Mouse (Mus musculus): ENCODE data around the gene Smchd1. TPM values are rescaled to one million over a fixed set of nuclear protein-coding genes. Genes with fewer than 3 reads are reported as not detected.

The Smchd1 gene
- polyA plus RNA-seq, 1 experiment from 2014 or later: 65.4 TPM

GRCm38 (mm10) chr17:71307251-71307790 lies 167.8 kb downstream of the Smchd1 start:
- Histone ChIP-seq H3K27ac (replicated peaks) (no peak overlapping the region), H3K27me3 (peaks cover 34% of the 10 kb centered on the region), H3K36me3 (no peaks in the 10 kb centered on the region), H3K9me3 (no peaks in the 10 kb centered on the region), H3K4me1 (peaks cover 17% of the 10 kb centered on the region), H3K4me2 (replicated peaks) (no peak overlapping the region), H3K4me3 (no peak overlapping the region), H3K9ac (replicated peaks) (no peak overlapping the region)
- WGBS: 91% methylated on average over 10 of the region's 10 CpGs
- ATAC-seq (ENCODE audit: low FRiP score, low read depth): no peak

GRCm38 (mm10) chr17:71306716-71307115 lies 168.4 kb downstream of the Smchd1 start:
- Histone ChIP-seq H3K27ac (replicated peaks) (no peak overlapping the region), H3K9ac (replicated peaks) (no peak overlapping the region), H3K36me3 (no peaks in the 10 kb centered on the region), H3K4me3 (no peak overlapping the region), H3K27me3 (peaks cover 29% of the 10 kb centered on the region), H3K4me2 (replicated peaks) (no peak overlapping the region), H3K9me3 (no peaks in the 10 kb centered on the region), H3K4me1 (peaks cover 17% of the 10 kb centered on the region)
- ATAC-seq (ENCODE audit: low FRiP score, low read depth): no peak
- WGBS: 89% methylated on average over 4 of the region's 4 CpGs

- no peak overlapping the region for H3K4me3 ChIP-seq
- H3K27me3 ChIP-seq: peaks cover 23% of the 10 kb centered on the region
- no peaks in the 10 kb centered on the region for H3K36me3 ChIP-seq
- H3K4me1 ChIP-seq: peaks cover 17% of the 10 kb centered on the region
- WGBS: 85% methylated on average over 6 of the region's 6 CpGs
- H3K4me2 ChIP-seq (replicated peaks): no peak overlapping the region
- no peaks in the 10 kb centered on the region for H3K9me3 ChIP-seq
- ATAC-seq (ENCODE audit: low FRiP score, low read depth): no peak
- H3K27ac ChIP-seq (replicated peaks): no peak overlapping the region
- H3K9ac ChIP-seq (replicated peaks): no peak overlapping the region
Measured at GRCm38 (mm10) chr17:71306091-71306490, 169.1 kb downstream of the Smchd1 start.

GRCm38 (mm10) chr17:71303444-71303843 lies 171.7 kb downstream of the Smchd1 start:
- ATAC-seq (ENCODE audit: low FRiP score, low read depth): no peak
- no peak overlapping the region for H3K4me3 ChIP-seq
- no peak overlapping the region for H3K4me2 ChIP-seq (replicated peaks)
- H3K9me3 ChIP-seq: no peaks in the 10 kb centered on the region
- no peaks in the 10 kb centered on the region for H3K36me3 ChIP-seq
- WGBS: 84% methylated on average over 6 of the region's 6 CpGs
- no peak overlapping the region for H3K9ac ChIP-seq (replicated peaks)
- H3K27me3 ChIP-seq: no peaks in the 10 kb centered on the region
- H3K27ac ChIP-seq (replicated peaks): no peak overlapping the region
- no peaks in the 10 kb centered on the region for H3K4me1 ChIP-seq

- no peak overlapping the region for H3K27ac ChIP-seq (replicated peaks)
- no peaks in the 10 kb centered on the region for H3K9me3 ChIP-seq
- H3K9ac ChIP-seq (replicated peaks): no peak overlapping the region
- no peaks in the 10 kb centered on the region for H3K36me3 ChIP-seq
- no peaks in the 10 kb centered on the region for H3K4me1 ChIP-seq
- H3K4me3 ChIP-seq: no peak overlapping the region
- H3K4me2 ChIP-seq (replicated peaks): no peak overlapping the region
- no peak for ATAC-seq (ENCODE audit: low FRiP score, low read depth)
- 82% methylated on average over 5 of the region's 5 CpGs for WGBS
- no peaks in the 10 kb centered on the region for H3K27me3 ChIP-seq
Measured at GRCm38 (mm10) chr17:71301413-71301812, 173.7 kb downstream of the Smchd1 start.

GRCm38 (mm10) chr17:71300338-71300737 lies 174.8 kb downstream of the Smchd1 start:
- Histone ChIP-seq H3K36me3 (no peaks in the 10 kb centered on the region), H3K4me2 (replicated peaks) (no peak overlapping the region), H3K27me3 (no peaks in the 10 kb centered on the region), H3K4me1 (no peaks in the 10 kb centered on the region), H3K9ac (replicated peaks) (no peak overlapping the region), H3K9me3 (no peaks in the 10 kb centered on the region), H3K27ac (replicated peaks) (no peak overlapping the region), H3K4me3 (no peak overlapping the region)
- 100% methylated on average over 2 of the region's 2 CpGs for WGBS
- no peak for ATAC-seq (ENCODE audit: low FRiP score, low read depth)

GRCm38 (mm10) chr17:71299879-71300278 lies 175.3 kb downstream of the Smchd1 start:
- Histone ChIP-seq H3K9me3 (no peaks in the 10 kb centered on the region), H3K4me2 (replicated peaks) (no peak overlapping the region), H3K36me3 (no peaks in the 10 kb centered on the region), H3K9ac (replicated peaks) (no peak overlapping the region), H3K4me3 (no peak overlapping the region), H3K27ac (replicated peaks) (no peak overlapping the region), H3K27me3 (no peaks in the 10 kb centered on the region), H3K4me1 (no peaks in the 10 kb centered on the region)
- WGBS: 89% methylated on average over 4 of the region's 4 CpGs
- no peak for ATAC-seq (ENCODE audit: low FRiP score, low read depth)

- no peaks in the 10 kb centered on the region for H3K27me3 ChIP-seq
- no peak overlapping the region for H3K27ac ChIP-seq (replicated peaks)
- H3K4me3 ChIP-seq: no peak overlapping the region
- H3K9me3 ChIP-seq: no peaks in the 10 kb centered on the region
- ATAC-seq (ENCODE audit: low FRiP score, low read depth): no peak
- no peak overlapping the region for H3K4me2 ChIP-seq (replicated peaks)
- no peaks in the 10 kb centered on the region for H3K36me3 ChIP-seq
- no peak overlapping the region for H3K9ac ChIP-seq (replicated peaks)
- H3K4me1 ChIP-seq: no peaks in the 10 kb centered on the region
- 84% methylated on average over 3 of the region's 3 CpGs for WGBS
Measured at GRCm38 (mm10) chr17:71294570-71294969, 180.6 kb downstream of the Smchd1 start.

Other genes with a start within 250 kb of the Smchd1 start
- gene Emilin2, start 163.4 kb downstream of the Smchd1 start, polyA plus RNA-seq (2016; fragmentation: Nextera tagmentation; extraction: Ambion mirVana): 9.9 and 10.2 TPM in 2 replicates
- gene Gm4707, start 15.4 kb downstream of the Smchd1 start, polyA plus RNA-seq (2016; fragmentation: Nextera tagmentation; extraction: Ambion mirVana): 4.9 and 5.3 TPM in 2 replicates
- 44.7 and 46.0 TPM in 2 replicates for gene Ndc80, start 51.5 kb upstream of the Smchd1 start, polyA plus RNA-seq (2016; fragmentation: Nextera tagmentation; extraction: Ambion mirVana)
- 1.1 and 2.0 TPM in 2 replicates for gene Spdya, start 76.7 kb upstream of the Smchd1 start, polyA plus RNA-seq (2016; fragmentation: Nextera tagmentation; extraction: Ambion mirVana)
- 71.6 and 71.7 TPM in 2 replicates for gene Wdr43, start 140.6 kb upstream of the Smchd1 start, polyA plus RNA-seq (2016; fragmentation: Nextera tagmentation; extraction: Ambion mirVana)
- 0.14 TPM in 1 of 2 replicates, not detected in the other for gene Togaram2, start 197.9 kb upstream of the Smchd1 start, polyA plus RNA-seq (2016; fragmentation: Nextera tagmentation; extraction: Ambion mirVana)